Mouse (Mus musculus) regulatory T cell (primary cell): ENCODE results near the gene Grxcr1.

Experiments used
- in situ Hi-C: fragments of 300-600 bp; cut with MboI, MseI; formaldehyde crosslinking; loops from one replicate; pipeline ENCODE4 v1.15.1; 2025; ENCODE audit warnings: high pct_unique_total_duplicates

The Grxcr1 gene

DNA sequence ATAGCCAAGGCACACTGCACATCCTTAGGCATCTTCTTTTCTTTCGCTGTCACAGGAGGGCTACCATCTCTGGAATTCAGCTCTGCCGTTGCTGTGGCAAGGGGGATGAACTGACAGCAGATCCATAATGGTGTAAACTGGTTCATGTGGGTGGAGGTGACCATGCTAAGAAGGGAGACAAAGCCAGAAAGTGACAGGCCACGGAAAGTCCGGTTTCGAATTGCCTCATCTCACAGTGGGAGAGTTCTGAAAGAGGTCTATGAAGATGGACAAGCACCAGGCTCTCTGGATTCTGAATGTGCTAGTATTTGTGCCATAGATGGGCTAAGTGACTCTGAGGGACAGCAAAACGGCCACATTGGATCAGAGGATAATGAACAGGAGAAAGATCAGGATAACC, at the start of gene Grxcr1:
Gene Grxcr1 (plus strand): TSS at position 92 of the 400 bp plus-strand sequence.
- in situ Hi-C loops = no loop called here

DNA sequence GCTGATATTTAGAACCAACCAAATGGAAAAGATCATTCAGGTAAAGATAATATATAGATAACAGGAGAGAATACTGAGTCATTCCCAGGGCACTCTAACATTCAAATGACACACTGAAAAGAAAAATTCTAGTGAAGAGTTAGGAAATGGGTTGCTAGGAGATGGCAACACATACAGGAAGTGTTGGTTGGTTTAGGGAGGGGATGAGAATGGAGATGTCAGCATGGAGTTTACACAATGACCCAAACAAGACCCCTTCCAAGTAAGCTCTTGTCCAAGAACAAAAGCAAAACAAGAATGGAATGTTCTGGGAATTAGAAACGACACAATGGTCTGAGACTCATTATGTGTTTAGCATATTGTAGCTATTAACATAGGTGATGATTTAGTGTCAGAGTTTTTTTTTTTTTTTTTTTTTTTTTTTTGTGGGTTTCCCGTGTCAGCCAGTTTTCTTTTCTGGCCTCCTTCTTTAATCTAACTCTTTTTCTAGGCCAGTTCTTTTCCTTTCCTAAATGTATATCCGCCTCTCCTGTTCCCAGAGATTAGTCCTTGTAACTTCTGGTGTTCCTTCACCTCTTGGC, 49.6 kb upstream of the Grxcr1 start:
- in situ Hi-C loops = no loop called here

DNA sequence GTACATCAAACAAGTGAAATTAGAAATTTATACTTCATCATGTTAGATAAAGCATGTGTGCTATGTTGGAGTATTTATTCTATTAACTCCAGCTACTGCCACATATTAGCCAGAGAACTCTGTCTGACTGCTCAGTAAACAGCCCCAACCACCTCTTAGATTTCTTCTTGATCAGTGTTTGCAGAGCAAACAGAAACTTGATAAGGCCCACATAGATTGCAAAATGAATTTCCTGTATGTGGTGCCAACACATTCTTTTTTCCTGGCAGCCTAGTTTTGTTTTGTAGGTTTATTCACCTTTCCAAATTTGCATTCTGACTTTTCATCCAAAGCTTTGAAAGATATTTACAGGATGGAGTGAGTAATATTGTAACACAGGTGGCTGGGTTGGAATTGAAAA, 41.2 kb upstream of the Grxcr1 start:
- in situ Hi-C loops = no loop called here

DNA sequence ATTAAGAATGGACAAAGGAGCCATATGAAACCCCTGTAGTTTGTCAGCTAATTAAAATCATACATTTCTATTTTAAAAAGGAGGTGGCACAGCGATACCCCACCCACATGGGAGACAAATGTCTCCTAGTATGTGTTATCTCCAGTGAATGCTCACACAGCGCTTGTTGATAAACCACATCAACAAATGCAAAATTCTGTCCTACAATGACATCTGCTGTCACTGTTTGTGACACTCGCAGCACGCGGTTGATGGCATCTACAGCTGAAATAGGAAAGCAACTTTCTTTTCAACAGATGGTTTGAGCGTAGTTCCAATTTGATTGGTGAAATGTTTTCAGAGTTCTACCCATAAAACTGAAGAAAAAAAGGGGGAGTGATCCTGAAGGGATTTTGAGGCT, 29.0 kb upstream of the Grxcr1 start:
- in situ Hi-C loops = loop anchor here (25.0 kb wide), 1 partner anchor 1665 kb away; no protein-coding TSS in a partner anchor

DNA sequence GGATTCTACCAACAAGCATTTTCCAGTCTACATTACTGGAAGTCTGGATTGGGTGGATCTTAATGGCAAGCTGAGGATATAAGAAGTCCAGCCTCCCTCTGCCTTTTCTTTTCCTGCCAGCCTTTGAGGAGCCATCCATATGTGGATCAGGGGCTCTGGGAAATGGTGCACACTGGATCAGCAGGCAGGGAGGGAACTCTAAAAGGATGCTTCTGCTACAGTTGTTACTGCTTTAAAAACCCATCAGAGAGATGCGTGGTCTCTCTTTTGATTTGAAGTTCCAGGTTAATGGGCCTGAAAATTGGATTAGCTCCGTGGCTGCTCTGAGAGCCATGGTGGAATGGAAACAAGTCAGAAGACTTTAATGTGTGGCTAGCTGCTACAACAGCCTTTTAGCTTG, 27.7 kb upstream of the Grxcr1 start:
- in situ Hi-C loops = loop anchor here (25.0 kb wide), 1 partner anchor 1667 kb away; no protein-coding TSS in a partner anchor

DNA sequence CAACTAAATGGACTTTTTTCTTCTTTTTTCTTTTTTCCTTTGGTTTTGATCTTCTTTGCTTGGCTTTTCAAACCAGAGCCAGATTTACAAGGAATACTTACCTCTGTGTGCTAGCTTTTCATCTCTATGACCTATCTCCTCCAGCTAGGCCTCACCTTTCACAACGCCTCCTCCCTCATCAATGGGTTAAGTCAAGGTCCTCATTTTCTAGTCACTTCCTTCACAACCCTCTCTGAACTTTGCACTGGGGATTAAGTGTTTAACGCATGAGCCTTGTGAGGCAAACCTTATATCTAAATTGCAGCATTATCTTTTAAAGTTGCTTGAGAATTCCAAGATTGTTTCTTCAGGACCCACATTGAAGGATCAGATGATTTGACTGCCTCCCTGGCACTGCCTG, 27.2 kb upstream of the Grxcr1 start:
- in situ Hi-C loops = loop anchor here (25.0 kb wide), 1 partner anchor 1667 kb away; no protein-coding TSS in a partner anchor

DNA sequence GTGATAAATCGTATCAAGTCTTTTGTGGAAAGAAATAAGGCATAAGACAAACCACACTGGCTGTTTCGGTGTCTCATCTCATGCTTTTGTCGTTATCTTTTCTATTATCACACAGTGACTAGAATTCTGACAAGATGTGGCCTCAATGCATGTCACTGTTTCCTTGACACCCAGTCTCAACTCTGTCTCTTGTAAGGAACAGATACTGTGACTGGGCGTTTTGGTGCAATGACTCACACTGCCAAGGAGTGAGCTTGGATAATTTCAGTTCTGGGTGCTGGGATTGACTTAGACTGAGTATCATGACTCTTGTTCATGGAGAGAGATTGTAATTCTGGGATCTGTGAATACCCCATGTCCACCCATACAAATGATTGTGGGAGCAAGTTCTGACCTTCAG, 24.6 kb upstream of the Grxcr1 start:
- in situ Hi-C loops = loop anchor here (25.0 kb wide), 1 partner anchor 1670 kb away; no protein-coding TSS in a partner anchor

DNA sequence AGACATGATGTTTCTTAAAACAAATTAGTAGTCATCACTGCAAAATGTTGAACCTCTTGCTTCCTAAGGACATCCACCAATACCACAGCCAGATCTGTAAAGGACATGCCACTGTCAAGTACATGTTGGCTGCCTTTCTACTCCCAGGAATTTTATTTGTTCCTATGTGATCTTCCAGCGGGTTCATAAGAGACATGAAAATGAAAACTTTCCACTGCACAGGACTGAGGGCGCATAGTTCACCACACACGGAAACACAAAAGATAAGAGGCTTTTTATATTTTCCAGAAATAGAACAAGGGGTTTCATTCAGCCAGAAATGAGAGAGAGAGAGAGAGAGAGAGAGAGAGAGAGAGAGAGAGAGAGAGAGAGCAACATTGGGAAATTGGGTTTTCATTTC, 20.1 kb upstream of the Grxcr1 start:
- in situ Hi-C loops = loop anchor here (5.0 to 25.0 kb wide), 2 partner anchors 259 to 1674 kb away; no protein-coding TSS in a partner anchor

DNA sequence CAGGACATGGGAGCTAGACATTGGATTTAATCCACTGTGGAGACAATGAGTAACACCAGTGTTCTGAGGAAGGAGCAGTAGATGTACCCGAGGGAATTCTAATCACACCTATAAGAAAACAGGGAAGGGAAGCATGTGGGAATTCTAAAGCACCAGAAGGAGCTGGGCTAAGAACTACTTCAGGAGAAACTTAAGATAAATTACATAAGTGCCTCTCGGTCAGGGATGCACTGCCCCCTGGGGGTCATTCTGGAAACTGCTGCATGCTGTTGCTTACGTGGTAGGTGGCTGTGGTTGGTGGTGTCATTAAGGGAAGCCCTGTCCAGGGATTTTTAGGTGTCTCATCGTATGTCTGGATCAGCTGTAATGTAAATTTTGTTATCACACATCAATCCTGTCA, 19.0 kb upstream of the Grxcr1 start:
- in situ Hi-C loops = loop anchor here (5.0 to 25.0 kb wide), 2 partner anchors 260 to 1675 kb away; no protein-coding TSS in a partner anchor

DNA sequence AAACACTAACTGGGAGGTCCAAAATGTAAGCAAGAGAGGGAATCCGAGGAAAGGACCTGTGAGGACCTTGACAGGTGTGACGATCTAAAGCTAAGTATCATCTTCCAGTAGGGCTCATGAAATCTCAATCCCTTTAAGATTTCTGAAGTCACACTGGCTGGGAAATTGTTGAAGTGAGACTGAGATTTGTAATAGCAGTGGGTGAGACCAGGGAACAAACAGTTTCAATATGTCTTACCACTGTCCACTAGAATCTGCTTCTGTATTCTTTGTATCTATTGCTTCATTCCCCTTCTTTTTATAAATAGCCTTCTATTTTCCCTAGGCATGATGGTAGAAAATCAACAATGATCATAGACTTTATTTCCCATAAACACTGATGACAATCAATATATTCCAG, 10.8 kb upstream of the Grxcr1 start:
- in situ Hi-C loops = loop anchor here (25.0 kb wide), 1 partner anchor 1684 kb away; no protein-coding TSS in a partner anchor

DNA sequence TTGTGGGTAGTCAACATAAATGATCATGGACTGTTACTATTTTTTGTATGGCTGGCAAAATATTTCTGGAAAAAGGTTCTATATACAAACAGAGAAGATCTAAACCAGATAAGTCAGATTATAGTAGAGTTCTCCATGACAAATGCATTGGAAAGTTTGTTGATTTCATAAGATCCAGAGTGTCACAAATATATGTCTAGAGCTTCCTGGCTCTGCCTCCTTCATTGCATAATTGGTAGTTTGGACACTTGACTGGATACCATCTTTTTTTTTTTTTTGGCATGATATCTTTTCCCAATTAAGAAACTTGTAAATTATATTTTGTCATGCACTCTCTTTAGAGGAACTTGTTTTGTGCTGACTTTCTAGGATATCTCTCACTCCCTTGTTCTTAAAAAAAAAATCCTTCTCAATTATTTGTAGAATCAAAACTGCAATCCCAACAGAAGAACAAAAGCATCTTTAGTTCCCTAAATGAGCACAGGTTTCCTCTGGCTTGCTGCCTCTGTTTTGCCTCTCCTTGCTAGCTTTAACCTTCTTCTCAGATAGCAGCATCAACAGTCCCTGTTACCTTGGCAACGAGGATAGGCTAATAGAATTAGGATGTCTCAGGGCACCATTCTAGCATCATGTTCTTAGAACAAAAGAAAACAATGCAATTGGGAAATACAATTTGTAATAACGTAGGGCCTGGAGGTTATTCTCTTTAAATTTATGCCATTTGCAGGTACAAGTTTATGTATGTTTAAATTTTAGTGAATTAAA, 4.8 kb upstream of the Grxcr1 start:
- in situ Hi-C loops = no loop called here

DNA sequence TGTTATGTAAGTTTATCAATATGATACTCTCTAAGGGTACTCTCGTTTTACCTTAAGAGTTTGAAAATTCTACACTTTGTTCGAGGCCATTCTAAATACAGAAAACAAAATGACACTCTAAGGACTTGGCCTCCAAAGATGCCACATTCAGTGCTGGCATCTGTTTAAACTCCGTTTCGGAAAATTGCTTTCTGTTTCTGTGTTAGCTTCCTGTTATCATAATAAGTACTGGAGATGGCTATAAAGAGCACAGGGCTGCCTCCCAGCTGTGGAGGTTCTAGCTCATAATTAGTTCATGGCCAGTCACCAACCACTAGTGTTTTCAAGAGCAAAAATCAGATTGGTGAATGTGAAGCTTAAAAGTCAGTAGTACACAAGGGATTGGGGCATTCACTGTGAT, 4.2 kb upstream of the Grxcr1 start:
- in situ Hi-C loops = no loop called here

DNA sequence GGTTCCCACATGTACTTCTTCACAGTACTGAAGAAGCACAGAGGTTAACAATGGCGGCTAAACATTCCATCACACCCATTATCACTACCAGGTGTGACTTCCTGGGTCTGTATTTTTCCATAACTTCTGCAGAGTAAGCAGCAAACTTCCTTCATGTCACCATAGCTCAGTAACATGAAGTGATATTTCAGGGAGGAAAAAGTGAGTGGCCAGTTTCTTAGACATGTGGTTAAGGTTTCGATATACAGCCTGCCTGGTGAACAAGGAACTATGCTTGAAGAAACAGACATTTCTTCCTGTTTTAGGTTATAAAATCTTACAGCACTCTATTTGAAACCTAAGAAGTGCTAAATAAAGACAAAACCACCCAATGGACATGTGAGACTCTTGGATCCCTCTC, 1.7 kb downstream of the Grxcr1 start:
- in situ Hi-C loops = no loop called here

DNA sequence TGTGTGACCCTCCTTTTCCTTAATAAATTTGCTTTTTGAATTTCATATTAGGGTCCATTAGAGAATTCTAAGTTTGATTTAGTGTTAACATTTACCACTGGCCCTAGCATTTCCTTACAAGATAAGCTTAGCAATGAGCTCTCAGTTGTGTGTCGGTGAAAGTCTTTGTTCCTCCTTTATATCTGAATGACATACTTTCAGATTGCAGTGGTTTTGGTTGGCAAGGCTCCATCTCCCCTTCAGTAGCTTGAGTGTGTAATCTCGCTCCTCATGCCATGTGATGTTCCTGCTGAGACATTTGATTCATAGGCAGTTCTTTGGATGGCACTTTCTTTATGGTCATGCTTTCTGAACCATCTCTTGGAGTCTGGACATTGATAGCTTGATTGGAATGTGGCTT, 7.4 kb downstream of the Grxcr1 start:
- in situ Hi-C loops = no loop called here

DNA sequence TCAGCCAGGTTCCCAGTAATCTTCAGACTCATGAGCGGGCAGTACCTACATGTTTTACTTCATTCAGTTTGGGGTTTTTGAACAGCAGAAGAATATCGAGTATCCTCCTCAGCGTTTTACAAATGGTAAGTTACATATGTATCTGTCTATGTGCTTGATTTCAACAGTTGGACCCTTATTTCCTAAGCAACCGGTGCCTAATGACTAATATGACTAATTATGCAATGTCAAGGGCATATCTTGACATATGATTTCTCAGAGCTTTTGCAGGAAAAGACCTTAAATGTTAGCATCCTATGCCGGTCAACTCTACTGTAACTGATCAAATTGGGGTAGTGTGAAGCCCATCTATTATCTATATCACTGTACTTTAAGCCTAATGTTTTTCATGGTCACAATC, 11.7 kb downstream of the Grxcr1 start:
- in situ Hi-C loops = no loop called here

DNA sequence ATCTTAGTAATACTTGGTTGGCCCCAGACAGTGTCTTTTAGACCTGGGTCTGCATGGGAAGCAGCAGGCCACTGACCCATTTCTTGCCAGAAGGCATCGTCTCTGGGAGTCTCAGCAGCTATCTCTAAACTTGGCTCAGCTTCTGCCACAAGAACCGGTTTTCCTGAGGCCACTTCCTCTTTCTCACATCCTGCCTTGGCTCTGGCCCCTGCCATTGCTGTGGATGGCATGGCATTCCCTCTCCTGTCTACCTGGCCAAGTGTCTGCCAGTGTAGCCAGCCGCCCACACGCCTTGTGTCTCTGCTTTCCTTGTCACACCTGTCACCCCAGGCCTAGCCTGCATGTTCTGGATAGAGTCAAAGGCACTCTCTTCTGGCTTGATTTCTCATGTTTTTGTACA, 17.1 kb downstream of the Grxcr1 start:
- in situ Hi-C loops = no loop called here

DNA sequence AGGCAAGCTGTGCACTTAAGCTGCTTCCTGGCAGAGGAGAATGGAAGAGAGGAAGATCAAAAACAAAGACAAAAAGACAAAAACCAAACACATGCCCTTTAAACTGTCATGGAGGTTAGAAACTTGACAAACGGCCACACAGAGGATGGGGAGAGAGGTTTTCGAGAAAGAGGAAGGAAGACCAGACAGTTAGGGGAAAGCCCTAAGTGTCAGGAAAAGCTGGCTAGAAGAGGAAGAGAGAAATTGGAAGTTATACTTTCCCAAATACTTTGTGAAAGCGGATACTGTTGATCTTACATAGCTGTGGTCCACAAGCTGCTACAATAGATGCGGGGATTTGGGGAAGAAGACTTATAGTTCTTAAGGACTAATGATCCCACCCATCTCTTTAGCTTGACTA, 17.9 kb downstream of the Grxcr1 start:
- in situ Hi-C loops = no loop called here

DNA sequence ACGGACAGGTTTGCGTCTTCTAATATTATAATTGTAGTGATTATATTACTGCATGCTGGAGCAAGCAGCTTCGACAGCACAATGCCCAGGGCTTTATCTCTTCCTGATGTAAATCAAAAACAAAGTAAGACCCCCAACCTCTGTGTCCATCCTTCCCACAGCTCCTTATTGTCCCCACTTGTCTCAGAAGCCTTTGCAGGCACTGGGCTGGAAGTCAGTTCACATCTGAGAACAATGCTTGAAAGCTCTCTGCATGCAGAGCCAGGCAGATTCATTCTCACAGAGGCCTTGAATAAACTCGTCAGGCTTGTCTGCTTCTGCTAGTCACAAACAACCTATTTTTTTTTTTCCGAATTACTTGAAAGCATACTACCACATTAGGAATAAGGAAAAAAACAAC, 19.5 kb downstream of the Grxcr1 start:
- in situ Hi-C loops = no loop called here

DNA sequence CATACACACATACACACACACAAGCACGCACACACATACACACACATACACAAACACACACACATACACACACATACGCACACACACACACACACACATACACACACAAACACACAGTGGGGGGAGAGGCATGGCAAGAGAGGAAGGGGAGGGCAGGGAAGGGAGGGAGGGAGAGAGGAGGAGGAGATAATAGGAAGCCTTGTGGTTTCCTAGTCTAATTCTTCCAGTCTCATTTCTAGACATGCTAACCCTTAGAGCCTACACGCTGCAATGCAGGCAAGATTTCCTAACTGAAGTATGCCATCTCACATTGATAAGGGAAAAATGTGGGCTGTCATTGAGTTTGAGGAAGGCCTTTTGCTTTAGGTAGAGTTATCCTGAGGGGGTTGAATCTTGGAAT, 25.9 kb downstream of the Grxcr1 start:
- in situ Hi-C loops = no loop called here

DNA sequence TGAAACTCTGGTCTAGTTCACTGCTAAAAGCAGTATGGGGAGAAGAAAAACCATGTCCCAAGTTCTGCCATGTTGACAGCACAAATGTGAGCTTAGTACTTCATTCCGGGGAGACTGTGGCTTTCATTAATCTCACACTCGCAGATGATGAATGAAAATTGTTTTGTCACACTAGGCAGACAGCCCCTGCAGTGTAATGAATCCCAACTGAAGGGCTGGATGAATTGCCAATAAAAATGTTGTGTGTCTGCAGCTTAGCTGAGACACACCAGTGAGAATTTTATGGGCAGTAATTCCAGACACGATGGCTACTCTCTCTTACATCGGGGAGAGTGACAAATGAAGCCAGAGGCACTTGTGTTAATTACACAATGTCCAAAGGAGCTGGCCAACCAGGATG, 37.1 kb downstream of the Grxcr1 start:
- in situ Hi-C loops = no loop called here

DNA sequence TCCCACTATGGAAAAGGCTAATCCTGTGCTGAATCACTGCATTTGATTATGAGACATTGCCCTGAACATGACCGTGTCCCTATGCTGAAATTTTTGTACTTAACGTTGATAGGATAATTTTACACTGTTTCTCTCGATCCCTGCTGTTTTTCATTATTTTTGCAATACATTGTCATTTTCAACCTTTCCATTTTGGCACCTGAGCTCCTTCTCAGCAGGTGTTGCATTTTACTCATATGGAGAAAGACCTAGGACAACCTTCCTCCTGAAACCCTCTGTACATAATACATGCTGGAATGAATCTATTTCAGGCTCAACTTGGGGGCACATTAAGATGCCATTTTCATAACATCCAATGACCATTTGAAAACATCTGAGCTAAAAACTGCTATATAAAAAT, 38.7 kb downstream of the Grxcr1 start:
- in situ Hi-C loops = no loop called here

DNA sequence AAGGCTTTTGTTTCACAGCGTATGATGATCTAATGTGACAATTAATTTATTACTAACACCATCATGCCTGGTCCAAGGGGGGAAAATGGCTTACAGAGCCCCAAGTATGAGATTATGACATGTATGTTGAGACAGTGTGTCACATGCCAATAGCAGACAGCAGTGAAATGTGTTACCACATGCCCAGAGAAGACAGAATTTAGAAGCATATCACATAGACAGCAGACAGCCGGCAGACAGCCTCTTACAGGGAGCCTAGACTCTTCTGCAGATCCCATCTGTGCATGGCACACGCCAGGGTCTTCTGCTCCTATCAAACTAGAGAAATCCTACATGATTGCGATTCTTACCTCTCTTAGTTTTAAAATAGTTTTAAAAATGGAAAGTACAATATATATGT, 40.2 kb downstream of the Grxcr1 start:
- in situ Hi-C loops = no loop called here

DNA sequence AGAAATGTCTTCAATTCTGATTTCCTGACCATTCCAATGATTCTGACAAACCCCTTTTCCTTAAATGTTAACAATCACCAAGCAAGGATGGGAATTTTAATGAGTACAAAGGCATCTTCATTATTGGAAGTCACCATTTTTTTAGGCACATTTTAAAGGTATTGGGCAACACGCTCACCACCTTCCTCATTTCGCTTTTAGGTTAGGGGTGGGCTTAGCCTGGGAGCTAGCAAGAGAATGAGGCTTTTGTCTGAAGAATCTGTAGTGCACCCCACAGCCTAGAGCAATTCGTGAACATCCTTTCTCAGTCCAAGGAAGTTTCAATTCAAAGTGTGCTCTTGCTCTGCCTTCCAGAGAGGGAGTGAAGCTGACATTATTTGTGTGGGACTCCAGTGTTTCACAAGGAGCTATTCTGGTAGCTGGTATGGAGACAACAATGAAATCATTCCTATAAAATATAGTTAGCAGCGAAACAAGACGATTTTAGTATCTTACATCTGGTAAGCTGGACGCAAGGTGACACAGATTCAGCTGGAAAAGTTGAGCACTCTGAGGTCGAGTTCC, 55.0 kb downstream of the Grxcr1 start:
- in situ Hi-C loops = no loop called here
